Mouse (Mus musculus): ENCODE measurements around the gene Foxo3. TPM values are rescaled to one million over a fixed set of nuclear protein-coding genes. Genes with fewer than 3 reads are reported as not detected.

Foxo3 gene
- polyA plus RNA-seq, 1 experiment from 2014 or later: 6.5 TPM

DNA sequence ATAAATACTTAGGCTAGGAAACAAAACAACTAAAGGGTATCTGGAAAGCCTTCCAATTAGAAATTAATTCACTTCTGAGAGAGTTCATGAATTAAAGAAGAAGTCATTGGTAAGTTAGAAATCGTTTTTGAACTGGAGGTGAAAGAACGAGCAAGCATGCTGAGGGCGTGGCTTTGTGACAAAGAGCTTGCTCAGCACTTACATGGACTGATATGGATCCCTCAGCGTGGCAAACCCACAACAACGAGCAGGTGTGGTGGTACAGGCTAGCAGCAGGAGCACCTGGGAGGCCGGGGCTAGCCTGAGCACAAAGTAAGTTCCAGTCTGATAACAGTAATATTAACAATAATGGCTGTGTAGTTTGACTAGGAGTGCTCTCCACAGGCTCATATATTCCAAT, 41.2 kb downstream of the Foxo3 start:
- no peak overlapping the region for H3K4me2 ChIP-seq (replicated peaks)
- no peaks in the 10 kb centered on the region for H3K9me3 ChIP-seq
- H3K9ac ChIP-seq: no peak overlapping the region
- no peaks in the 10 kb centered on the region for H3K27me3 ChIP-seq
- H3K4me3 ChIP-seq: no peak overlapping the region
- WGBS: 83% methylated on average over 6 of the region's 6 CpGs
- no peak for ATAC-seq (ENCODE audit: insufficient number of reproducible peaks, insufficient read depth, low FRiP score, low TSS enrichment)
- no peaks in the 10 kb centered on the region for H3K36me3 ChIP-seq
- no peak overlapping the region for H3K27ac ChIP-seq
- peaks cover 22% of the 10 kb centered on the region for H3K4me1 ChIP-seq

DNA sequence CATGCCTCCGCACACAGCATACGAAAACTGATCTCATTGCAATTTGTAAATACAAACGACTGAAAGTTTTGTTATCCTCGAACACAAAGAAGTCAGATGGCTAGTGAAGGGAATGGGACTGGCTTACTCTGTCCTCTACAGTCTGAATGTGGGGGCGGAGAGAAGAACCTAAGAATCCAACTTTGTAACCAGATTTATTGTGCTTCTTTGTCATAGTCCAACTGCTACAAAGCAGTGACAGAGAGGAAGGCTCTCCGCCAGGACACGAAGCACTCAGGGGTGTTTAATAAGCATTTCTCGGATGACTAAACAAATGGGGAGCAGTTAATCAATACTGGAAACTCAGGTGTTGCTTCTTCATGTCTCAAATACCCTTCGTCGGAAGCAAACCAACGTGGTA, 43.6 kb downstream of the Foxo3 start:
- no peak overlapping the region for H3K4me2 ChIP-seq (replicated peaks)
- 79% methylated on average over 11 of the region's 11 CpGs for WGBS
- no peak overlapping the region for H3K27ac ChIP-seq
- no peaks in the 10 kb centered on the region for H3K27me3 ChIP-seq
- ATAC-seq (ENCODE audit: insufficient number of reproducible peaks, insufficient read depth, low FRiP score, low TSS enrichment): no peak
- no peak overlapping the region for H3K9ac ChIP-seq
- no peak overlapping the region for H3K4me3 ChIP-seq
- no peaks in the 10 kb centered on the region for H3K9me3 ChIP-seq
- no peaks in the 10 kb centered on the region for H3K36me3 ChIP-seq
- H3K4me1 ChIP-seq: peaks cover 35% of the 10 kb centered on the region

DNA sequence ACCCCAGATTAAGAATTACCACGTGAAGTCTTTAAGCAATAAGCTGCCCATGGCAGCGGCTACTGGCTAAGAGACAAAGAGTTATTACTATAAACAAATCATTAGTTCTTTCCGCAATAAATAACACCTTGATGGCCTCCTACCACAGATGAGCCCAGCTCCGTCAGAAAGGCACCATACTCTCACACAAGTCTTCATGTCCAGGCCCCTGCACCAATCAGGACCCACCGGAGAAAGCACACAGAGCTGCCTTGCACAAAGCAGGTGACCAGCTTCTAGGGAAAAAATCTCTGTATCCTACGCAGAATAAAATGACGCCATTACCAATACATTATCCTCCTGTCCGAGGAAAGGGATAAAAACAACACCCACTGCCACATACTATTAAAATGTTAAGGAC, 44.7 kb downstream of the Foxo3 start:
- no peaks in the 10 kb centered on the region for H3K9me3 ChIP-seq
- peaks cover 33% of the 10 kb centered on the region for H3K4me1 ChIP-seq
- H3K4me3 ChIP-seq: no peak overlapping the region
- H3K36me3 ChIP-seq: no peaks in the 10 kb centered on the region
- no peak overlapping the region for H3K9ac ChIP-seq
- WGBS: 80% methylated on average over 8 of the region's 8 CpGs
- H3K4me2 ChIP-seq (replicated peaks): no peak overlapping the region
- no peaks in the 10 kb centered on the region for H3K27me3 ChIP-seq
- ATAC-seq (ENCODE audit: insufficient number of reproducible peaks, insufficient read depth, low FRiP score, low TSS enrichment): no peak
- no peak overlapping the region for H3K27ac ChIP-seq

DNA sequence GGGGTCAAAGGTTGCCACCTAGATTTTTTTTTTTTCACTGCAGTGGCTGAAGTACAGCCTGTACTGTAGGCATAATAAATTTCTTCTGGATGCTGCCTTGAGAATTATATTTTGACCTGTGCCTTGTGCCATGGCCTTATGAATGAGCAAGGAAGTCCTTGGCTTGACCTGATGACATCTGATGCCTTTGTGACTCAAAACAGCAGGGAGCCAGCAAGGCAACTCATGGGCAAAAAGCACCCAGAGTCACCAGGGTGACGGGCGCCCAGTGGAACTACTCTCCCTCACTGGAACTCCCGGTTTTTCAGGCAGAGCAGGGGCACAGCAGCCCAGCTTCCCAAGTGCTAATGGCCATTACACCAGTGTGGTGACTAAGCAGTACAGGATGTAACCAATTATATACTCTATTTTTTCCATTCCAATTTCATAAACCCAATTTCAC, 45.4 kb downstream of the Foxo3 start:
- Histone ChIP-seq H3K4me3 (no peak overlapping the region), H3K27ac (no peak overlapping the region), H3K36me3 (no peaks in the 10 kb centered on the region), H3K27me3 (no peaks in the 10 kb centered on the region), H3K4me1 (peaks cover 31% of the 10 kb centered on the region), H3K9ac (no peak overlapping the region), H3K4me2 (replicated peaks) (no peak overlapping the region), H3K9me3 (no peaks in the 10 kb centered on the region)
- no peak for ATAC-seq (ENCODE audit: insufficient number of reproducible peaks, insufficient read depth, low FRiP score, low TSS enrichment)
- WGBS: 78% methylated on average over 3 of the region's 3 CpGs

DNA sequence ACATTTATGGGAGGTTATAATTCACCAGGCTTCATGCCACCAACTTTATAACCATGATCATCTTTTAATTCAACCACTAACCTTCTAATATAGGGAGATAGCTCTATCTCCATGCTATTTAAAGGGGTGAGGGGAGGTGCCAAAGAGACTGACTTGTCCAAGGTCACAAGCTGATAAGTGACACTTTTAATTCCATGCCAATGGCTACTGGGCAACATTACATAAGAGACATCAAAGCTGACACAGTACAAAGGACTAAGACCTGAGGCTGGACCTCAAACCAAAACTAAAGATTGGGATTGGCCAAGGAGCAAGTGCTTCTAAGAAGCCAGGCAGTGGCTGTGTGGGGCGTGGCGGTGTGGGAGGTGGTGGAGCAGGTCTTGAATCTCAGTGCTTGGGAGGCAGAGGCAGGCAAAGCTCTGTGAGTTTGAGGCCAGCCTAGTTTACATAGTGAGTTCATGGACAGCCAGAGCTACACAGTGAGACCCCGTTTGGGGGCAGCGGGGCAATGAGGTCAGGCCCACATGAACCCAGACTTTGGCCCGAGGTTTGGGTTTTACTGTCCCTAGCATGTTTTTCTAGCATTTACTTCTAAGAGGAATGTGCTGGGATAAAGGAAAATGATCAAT, 46.0 kb downstream of the Foxo3 start:
- Histone ChIP-seq H3K4me1 (peaks cover 35% of the 10 kb centered on the region), H3K36me3 (no peaks in the 10 kb centered on the region), H3K27me3 (no peaks in the 10 kb centered on the region), H3K9me3 (no peaks in the 10 kb centered on the region), H3K4me3 (no peak overlapping the region), H3K9ac (no peak overlapping the region), H3K4me2 (replicated peaks) (no peak overlapping the region), H3K27ac (no peak overlapping the region)
- 88% methylated on average over 5 of the region's 5 CpGs for WGBS
- ATAC-seq (ENCODE audit: insufficient number of reproducible peaks, insufficient read depth, low FRiP score, low TSS enrichment): no peak

DNA sequence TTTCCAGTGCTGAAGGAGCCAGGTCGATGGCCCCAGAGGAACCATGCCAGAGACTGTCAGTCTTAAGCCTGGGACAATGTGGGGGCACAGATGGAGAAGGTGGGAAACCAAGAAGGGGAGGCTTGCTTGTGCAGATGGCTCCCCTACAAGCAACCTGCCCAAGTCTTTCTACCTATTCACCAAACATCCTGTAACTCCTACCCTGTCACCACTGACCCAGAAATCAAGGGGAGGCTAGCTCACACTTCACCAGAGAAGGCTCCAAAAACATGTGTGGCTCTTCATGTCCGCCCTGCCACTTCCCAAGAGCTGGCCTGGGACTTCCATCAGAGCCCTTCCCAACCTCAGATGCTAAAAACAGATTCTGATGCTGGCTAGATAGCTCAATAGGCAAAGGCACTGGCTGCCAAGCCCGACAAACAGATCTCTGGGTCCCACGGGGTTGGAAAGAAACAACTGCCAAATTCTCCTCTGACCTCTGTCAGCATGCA, 48.8 kb downstream of the Foxo3 start:
- Histone ChIP-seq H3K4me3 (no peak overlapping the region), H3K27me3 (no peaks in the 10 kb centered on the region), H3K4me2 (replicated peaks) (no peak overlapping the region), H3K36me3 (no peaks in the 10 kb centered on the region), H3K27ac (no peak overlapping the region), H3K4me1 (peaks cover 39% of the 10 kb centered on the region), H3K9me3 (no peaks in the 10 kb centered on the region), H3K9ac (no peak overlapping the region)
- whole genome bisulfite sequencing: 66% methylated on average over 4 of the region's 4 CpGs
- no peak for ATAC-seq (ENCODE audit: insufficient number of reproducible peaks, insufficient read depth, low FRiP score, low TSS enrichment)

DNA sequence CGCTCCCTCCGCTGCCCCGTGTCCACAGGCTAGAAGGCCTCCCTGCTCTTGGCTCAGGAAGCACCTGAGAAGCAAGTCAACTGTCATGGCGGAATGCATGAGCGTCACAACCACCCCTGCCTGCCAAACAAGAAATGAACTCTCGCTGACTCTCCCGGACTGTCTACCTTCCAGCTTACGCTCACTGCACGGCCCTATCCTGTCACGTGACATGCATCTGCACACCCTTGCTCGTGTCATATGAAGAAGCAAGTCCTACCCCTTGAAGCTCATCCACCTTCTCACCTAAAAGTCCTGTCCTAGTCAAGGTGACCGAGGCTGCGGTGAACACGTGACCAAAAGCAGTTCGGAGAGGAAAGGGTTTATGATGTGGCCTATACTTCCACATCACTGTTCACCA, 50.4 kb downstream of the Foxo3 start:
- 92% methylated on average over 15 of the region's 15 CpGs for WGBS
- H3K27me3 ChIP-seq: no peaks in the 10 kb centered on the region
- H3K27ac ChIP-seq: no peak overlapping the region
- no peak overlapping the region for H3K9ac ChIP-seq
- no peak for ATAC-seq (ENCODE audit: insufficient number of reproducible peaks, insufficient read depth, low FRiP score, low TSS enrichment)
- no peaks in the 10 kb centered on the region for H3K36me3 ChIP-seq
- H3K9me3 ChIP-seq: no peaks in the 10 kb centered on the region
- peaks cover 49% of the 10 kb centered on the region for H3K4me1 ChIP-seq
- no peak overlapping the region for H3K4me3 ChIP-seq
- no peak overlapping the region for H3K4me2 ChIP-seq (replicated peaks)

DNA sequence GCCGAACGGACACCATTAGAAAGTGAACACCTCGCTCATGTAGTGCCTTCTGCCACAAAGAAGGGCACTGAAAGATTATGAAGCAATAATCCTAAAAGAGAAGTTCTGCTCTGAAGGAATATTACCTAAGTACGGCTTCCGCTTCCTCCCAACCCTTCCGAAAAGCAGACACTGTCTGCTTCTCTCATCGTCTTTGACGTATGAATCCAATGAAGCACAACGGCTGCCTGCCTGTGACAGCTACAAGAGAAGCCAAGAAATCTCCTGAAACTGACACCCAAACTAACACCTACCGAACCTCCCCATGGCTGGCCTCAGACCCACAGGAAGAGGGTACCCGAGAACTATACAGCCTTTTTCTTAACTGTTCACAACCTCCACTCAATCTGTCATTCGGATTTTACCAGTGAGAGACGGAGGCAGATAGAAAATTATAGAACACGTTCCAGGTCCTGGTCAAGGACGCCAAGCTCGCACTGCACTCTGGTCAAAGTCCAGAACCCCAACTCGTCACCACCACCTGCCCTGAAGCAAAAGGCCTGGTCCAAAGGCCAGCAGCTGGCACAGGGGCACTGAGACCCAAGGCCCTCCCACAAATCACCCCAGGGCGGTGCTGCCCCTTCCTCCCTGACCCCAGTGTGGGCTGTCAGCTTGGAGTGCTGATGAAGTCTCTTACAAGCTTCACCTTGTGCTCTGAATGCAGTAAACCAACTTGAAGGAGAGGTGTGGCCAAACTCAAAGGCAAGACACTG, 51.2 kb downstream of the Foxo3 start:
- WGBS: 84% methylated on average over 18 of the region's 18 CpGs
- no peaks in the 10 kb centered on the region for H3K27me3 ChIP-seq
- no peaks in the 10 kb centered on the region for H3K36me3 ChIP-seq
- H3K9ac ChIP-seq: no peak overlapping the region
- peaks cover 54% of the 10 kb centered on the region for H3K4me1 ChIP-seq
- H3K4me2 ChIP-seq (replicated peaks): no peak overlapping the region
- ATAC-seq (ENCODE audit: insufficient number of reproducible peaks, insufficient read depth, low FRiP score, low TSS enrichment): no peak
- H3K9me3 ChIP-seq: no peaks in the 10 kb centered on the region
- no peak overlapping the region for H3K4me3 ChIP-seq
- no peak overlapping the region for H3K27ac ChIP-seq

DNA sequence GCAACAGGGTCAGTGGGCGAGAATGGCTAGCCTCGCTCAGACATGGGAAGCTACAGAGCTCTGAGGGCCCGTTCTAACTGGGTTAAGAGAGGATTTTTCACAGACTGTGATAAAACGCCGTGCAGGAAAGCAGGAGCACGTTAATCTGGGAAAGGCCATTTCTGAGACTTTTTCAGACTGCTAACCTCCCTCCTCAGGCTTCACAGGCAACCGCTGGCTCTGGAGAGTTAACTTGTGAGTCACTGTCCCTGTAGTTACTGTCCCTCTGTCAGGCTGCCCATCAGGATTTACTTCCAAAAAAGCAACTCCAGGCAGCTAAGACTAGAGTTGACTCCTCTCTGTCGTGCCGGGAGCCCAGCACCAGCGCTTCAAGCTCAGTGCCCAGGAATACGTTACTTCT, 54.6 kb downstream of the Foxo3 start:
- H3K9ac ChIP-seq: no peak overlapping the region
- 0 out of 2 replicates have a peak, but pooled peaks cover 4% of the 10 kb centered on the region for H3K36me3 ChIP-seq
- H3K4me2 ChIP-seq (replicated peaks): no peak overlapping the region
- WGBS: 68% methylated on average over 11 of the region's 11 CpGs
- peaks cover 36% of the 10 kb centered on the region for H3K4me1 ChIP-seq
- no peak overlapping the region for H3K4me3 ChIP-seq
- 0 out of 2 replicates have a peak overlapping the region, but pooled peaks have one; percentile 9 for H3K27ac ChIP-seq
- ATAC-seq (ENCODE audit: insufficient number of reproducible peaks, insufficient read depth, low FRiP score, low TSS enrichment): no peak
- no peaks in the 10 kb centered on the region for H3K9me3 ChIP-seq
- H3K27me3 ChIP-seq: no peaks in the 10 kb centered on the region

DNA sequence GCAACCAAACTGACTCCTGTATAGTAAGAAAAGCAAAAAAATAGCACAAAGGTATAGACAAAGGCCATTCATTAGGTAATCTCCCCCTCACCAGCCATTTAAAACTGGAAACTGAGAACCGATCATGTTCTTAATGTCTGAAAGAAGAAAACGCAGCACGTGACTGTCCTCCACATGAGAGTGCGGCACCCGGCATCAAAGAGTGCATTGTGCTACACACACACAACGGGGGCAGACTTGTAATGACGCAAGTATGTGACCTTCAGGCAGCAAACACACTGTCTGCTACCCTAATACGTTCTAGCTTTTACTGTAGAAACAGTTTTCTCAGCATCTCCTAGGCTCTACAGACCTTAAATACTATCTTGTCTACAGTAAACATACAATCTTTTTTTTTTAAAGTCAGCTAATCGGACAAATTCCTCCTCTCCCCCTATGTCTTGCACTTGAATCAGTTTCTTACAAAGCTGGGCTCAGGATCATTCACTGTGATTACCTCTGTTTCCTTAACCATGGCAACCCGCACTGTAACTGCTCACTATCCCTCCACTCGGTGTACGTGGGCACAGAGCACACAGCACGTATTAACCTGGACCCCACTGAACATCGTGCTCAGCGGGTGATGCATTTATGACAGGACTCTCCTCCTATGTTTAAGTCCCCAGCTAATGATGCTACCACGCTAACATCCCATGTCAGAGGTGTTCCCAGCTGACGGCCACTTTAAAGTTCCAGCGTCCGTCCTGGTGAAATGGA, 55.2 kb downstream of the Foxo3 start:
- Histone ChIP-seq H3K4me3 (no peak overlapping the region), H3K9me3 (no peaks in the 10 kb centered on the region), H3K27me3 (no peaks in the 10 kb centered on the region), H3K4me1 (peaks cover 38% of the 10 kb centered on the region), H3K9ac (no peak overlapping the region), H3K36me3 (0 out of 2 replicates have a peak, but pooled peaks cover 4% of the 10 kb centered on the region), H3K4me2 (replicated peaks) (no peak overlapping the region), H3K27ac (0 out of 2 replicates have a peak overlapping the region, but pooled peaks have one; percentile 17)
- WGBS: 50% methylated on average over 19 of the region's 19 CpGs
- no peak; the same call in 1 of the 2 replicates for ATAC-seq (ENCODE audit: insufficient number of reproducible peaks, insufficient read depth, low FRiP score, low TSS enrichment)

DNA sequence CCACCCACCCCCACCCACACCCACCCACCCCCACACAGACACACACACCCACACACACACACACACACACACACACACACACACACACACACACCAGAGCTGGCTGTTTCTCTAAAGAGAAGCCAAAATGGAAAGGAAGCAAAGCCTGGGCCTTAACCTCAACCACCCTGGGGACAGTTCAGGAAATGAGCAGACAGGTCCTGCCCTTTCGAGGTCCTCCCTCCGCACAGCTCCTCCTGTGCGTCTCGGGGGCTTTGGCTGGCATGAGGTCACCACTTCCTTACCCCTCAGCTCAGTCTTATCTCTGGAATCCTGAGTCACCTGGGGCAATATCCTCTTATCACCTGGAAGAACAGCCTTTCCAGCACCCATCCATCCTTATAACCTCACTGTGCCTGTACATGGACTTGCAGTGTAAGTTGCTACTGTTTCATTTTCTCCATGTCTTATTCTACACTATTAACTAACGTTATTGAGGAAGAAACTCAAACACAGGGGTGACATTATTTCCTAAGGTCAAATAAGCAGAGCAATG, 56.1 kb downstream of the Foxo3 start:
- peak overlapping the region; percentile 17; the same call in 1 of the 2 replicates for H3K27ac ChIP-seq
- ATAC-seq (ENCODE audit: insufficient number of reproducible peaks, insufficient read depth, low FRiP score, low TSS enrichment): no peak
- WGBS: 21% methylated on average over 5 of the region's 5 CpGs

More for the DNA sequence above, 56.1 kb downstream of the Foxo3 start:
- 0 out of 2 replicates have a peak, but pooled peaks cover 4% of the 10 kb centered on the region for H3K36me3 ChIP-seq
- H3K9ac ChIP-seq: no peak overlapping the region
- H3K4me3 ChIP-seq: no peak overlapping the region
- H3K4me2 ChIP-seq (replicated peaks): no peak overlapping the region
- H3K27me3 ChIP-seq: no peaks in the 10 kb centered on the region
- H3K4me1 ChIP-seq: peaks cover 35% of the 10 kb centered on the region
- no peaks in the 10 kb centered on the region for H3K9me3 ChIP-seq
